Mouse (Mus musculus): ENCODE measurements around the gene Gm45521.

Gene Gm45521

GRCm38 (mm10) chr14:7952610-7953254 is 4.4 kb upstream of the Gm45521 start:
- DNase-seq (ENCODE audit: low spot score), result peak; percentile 33

- no peak for DNase-seq (ENCODE audit: low spot score)
Measured at GRCm38 (mm10) chr14:7954071-7954471, 3.0 kb upstream of the Gm45521 start.

GRCm38 (mm10) chr14:7956427-7956826 is 661 bp upstream of the Gm45521 start:
- no peak for DNase-seq (ENCODE audit: low spot score)

DNA sequence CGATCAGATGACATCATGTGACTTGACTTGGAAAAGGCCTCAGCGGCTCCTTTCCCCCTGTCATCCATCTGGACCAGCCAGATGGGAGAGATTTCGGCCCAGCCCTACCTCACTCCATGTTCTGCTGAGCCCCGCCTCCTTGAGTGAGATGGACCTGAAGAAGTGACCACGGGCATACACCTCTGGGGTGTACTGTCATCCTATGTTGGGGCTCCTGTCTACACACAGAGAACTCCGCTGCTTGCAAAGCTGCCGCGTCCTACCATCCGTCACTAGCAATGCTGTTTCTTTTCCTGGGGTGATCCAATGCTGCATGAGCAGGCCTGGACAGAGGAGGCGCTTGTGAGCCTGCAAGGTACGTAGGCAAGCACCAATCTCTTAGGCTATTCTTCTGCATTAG is 3.5 kb downstream of the Gm45521 start:
- no peak for DNase-seq (ENCODE audit: low spot score)

DNA sequence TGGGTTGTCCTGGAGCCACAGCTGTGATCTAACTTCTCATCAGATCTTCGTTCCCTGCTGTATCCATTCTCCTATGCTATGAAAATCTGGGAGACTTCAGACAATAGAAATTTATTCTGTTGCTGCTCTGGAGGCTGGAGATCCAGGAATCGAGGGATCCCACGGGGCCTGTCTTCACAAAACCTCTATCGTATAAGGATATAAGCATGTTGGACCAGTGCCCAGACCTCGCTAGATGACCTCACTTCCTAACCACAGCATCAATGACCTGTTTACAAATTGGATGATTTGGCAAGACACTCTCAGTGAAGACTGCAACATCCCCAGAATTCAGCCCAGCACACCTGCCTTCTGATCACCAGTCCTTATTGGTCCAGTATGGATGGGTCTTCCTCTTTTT is 4.6 kb downstream of the Gm45521 start:
- no peak for DNase-seq (ENCODE audit: low spot score)

DNA sequence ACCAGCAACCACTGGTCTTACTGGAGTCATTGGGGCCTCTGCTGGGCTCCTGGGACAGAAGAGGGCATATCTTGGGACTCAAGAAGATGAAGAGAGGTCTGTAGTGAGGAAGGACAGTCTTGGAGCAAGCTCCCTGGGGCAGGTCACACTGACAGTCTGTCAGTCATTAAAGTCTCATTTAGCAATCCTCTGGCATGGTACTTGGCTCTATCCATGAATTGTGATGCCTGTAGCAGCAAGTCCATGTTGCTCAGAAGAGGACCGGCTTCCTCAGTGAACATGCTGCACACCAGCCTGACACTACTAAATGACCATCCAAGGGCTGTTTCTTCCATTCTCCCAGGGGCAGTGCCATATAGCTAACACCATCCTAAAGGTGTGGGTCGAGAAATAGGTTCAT is 5.5 kb downstream of the Gm45521 start:
- DNase-seq (ENCODE audit: low spot score), result no peak

GRCm38 (mm10) chr14:7963160-7963559 is 6.1 kb downstream of the Gm45521 start:
- DNase-seq (ENCODE audit: low spot score), result no peak

DNA sequence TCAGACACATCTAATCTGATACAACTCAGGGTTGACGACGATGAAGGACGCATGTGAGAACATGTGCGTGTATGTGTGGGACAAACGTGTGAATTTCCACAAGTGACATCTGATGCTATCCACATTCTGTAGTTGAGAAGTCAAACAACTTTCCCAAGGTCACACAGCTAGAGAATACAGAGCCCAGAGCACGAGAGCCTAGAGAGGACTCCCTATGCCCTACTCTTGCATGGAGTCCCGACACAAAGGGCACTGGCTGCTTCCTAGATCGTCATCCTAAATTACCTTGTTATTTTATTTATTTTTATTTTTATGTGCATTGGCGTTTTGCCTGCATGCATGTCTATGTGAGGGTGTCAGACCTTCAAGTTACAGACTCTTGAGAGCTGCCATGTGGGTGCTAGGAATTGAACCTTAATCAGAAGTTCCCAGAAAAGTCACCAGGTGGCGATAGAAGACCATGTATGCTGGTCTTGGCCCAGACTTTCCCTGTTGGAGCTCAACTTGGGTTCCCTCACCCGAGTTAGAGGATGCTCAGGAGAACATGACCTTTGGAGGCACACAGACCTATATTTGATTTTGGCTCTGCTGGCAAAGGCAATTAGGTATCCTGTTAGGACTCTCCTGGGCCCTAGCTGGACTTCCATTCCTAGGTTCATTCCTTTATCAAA is 7.3 kb downstream of the Gm45521 start:
- no peak for DNase-seq (ENCODE audit: low spot score)

GRCm38 (mm10) chr14:7971889-7972493 is 14.9 kb downstream of the Gm45521 start:
- DNase-seq (ENCODE audit: low spot score), result no peak

GRCm38 (mm10) chr14:7974643-7975042 is 17.6 kb downstream of the Gm45521 start:
- no peak for DNase-seq (ENCODE audit: low spot score)

- no peak for DNase-seq (ENCODE audit: low spot score)
Measured at GRCm38 (mm10) chr14:7975177-7975576, 18.1 kb downstream of the Gm45521 start.

GRCm38 (mm10) chr14:7977471-7977870 is 20.4 kb downstream of the Gm45521 start:
- DNase-seq (ENCODE audit: low spot score), result no peak

DNA sequence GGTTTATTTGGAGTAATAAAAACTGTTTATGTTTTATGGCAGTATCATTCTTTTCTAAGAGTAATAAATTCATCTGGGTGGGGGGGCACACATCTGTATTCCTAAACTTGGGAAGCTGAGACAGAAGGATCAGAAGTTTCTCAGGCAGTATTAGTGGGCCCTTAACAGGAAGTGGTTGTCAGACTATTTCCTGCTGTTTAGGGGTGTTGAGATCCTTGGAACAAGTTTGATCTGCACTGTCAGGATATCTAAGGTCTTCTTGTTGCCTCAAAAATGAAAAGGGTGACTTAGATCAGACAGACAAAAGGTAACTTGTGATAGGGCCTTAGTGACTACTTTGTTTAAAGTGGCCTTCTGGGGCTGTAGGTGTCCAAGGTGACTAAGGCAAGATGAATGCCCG is 21.1 kb downstream of the Gm45521 start:
- DNase-seq (ENCODE audit: low spot score), result no peak

GRCm38 (mm10) chr14:7981226-7981625 is 24.1 kb downstream of the Gm45521 start:
- no peak for DNase-seq (ENCODE audit: low spot score)

DNA sequence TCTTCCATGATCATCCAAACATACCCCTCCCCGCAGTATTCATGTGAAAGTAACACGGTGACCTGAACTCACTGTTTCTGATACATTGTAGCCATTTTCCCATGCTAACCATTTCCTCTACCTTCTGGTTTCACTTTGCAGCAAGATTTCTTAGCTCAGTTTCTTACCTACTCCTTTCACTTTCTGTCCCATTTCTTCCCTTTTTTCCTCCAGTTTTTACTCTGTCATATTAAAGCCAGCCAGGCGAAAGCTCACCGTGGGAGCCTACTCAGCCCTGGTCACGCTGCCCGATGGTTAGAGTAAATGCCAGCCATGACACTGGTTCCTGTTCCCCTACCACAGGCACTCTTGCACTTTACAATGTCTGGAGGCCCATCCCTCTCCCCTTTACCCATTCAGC is 29.8 kb downstream of the Gm45521 start:
- no peak for DNase-seq (ENCODE audit: low spot score)

DNA sequence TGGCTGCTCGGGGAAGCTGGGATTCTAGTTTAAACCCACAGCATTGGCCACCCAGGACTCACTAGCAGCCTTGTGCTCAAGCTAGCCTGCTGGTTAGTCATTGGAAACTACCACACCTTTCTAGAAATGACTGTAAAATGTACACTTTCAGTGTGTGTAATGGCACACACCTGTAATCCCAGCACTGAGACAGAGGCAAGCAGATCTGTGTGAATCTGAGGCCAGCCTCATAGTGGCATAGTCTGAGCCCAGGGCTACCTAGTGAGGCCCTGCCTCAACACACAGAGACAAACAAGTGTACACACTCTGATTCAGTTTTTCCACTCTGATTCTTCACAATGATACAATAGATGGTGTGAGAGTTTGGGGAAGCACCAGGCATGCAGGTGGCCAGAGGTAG is 32.3 kb downstream of the Gm45521 start:
- DNase-seq (ENCODE audit: low spot score), result no peak

- DNase-seq (ENCODE audit: low spot score), result no peak
Measured at GRCm38 (mm10) chr14:7989961-7990360, 32.9 kb downstream of the Gm45521 start.

DNA sequence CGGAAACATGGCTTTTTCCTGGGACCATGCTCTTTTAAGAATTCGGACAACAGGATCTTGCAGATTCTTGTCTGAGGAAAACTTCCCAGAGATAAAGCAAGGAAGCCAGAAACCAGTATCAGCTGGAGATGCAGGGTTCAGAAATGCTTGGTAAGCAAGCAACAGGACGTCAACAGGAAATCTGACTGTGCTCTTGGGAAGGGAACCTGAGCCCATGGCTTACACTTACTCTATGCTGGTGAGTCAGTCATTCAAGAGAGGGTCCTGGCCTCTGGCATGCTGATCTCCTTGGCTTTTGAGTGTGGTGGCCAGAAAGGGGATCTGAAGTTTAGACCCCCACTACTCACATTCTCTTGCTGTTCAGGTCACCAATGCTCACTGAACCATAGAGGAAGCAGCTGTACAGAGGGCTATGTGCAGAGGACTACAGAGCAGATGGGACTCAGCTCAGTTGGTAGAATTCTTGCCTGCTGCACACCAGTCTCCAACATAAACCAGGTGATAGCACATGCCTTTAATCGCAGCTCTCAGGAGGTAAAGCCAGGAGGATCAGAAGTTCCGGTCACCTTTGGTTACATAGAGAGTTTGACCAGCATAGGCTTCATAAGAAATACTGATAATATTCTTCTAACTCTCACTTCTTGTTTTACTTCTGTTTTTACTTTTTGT is 34.2 kb downstream of the Gm45521 start:
- no peak for DNase-seq (ENCODE audit: low spot score)

- no peak for DNase-seq (ENCODE audit: low spot score)
Measured at GRCm38 (mm10) chr14:7992158-7992557, 35.1 kb downstream of the Gm45521 start.

GRCm38 (mm10) chr14:7994271-7994767 is 37.2 kb downstream of the Gm45521 start, which contains the start of gene Dnase1l3:
Dnase1l3 (minus strand) TSS chr14:7994573.
- DNase-seq (ENCODE audit: low spot score), result no peak

- peak; percentile 85 for DNase-seq (ENCODE audit: low spot score)
Measured at GRCm38 (mm10) chr14:7997255-7997696, 40.2 kb downstream of the Gm45521 start.

DNA sequence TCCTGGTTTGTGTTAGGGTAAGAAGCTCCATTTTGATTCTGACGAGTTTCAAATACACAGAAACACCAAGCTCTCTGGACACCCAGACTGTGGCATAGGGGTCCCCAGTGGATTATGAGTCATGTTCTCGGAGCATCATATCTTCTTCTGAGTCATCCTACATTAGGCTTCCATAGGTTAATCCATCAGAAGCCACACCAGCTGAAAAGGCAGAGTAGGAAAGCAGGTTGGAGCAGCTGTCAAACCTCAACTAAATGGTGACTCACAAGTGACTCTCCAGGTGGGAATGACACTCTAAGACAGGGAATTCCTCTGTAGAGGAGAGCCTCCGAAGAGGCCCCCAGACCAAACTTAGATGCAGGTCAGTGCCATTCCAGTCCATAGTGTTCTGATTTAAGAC is 41.9 kb downstream of the Gm45521 start:
- no peak for DNase-seq (ENCODE audit: low spot score)

DNA sequence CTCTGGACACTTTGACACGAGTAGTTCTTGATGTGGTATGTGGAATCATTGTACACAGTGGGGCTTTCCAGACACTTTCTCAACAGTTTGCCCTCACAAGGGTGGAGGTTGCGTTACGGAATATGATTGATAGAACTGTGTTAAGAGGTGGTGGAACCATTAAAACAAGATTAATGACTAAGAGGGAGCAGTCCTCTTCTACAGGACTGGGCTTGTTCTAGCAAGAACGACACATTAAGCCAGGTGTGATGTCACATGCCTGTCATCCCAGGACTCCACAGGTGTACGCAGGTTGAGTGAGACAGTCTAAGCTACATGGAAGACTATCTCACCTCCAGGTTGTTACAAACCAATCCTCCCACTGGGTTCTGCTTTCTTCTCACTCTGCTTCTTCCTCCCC is 42.3 kb downstream of the Gm45521 start:
- DNase-seq (ENCODE audit: low spot score), result no peak
